Mouse (Mus musculus): Measurements from ENCODE around the gene Naf1. TPM values are rescaled to one million over a fixed set of nuclear protein-coding genes. Genes with fewer than 3 reads are reported as not detected.

Gene Naf1
- total RNA-seq, 2 experiments from 2014 or later: 12.8 to 15.7 TPM

Other genes starting within 250 kb of the Naf1 start
- gene Npy5r, start 172.1 kb upstream of the Naf1 start, total RNA-seq (2021): 10 to 100 TPM in 1 of 2 experiments, 1 to 10 TPM in 1; 9.9 to 10.2 TPM
- 10 to 100 TPM; 26.9 to 34.7 TPM for gene Npy1r, start 163.0 kb upstream of the Naf1 start, total RNA-seq (2021)

Measured in layer of hippocampus, postnatal 25 days (tissue).